Mouse (Mus musculus): Measurements from ENCODE around the gene Smurf1. TPM values are rescaled to one million over a fixed set of nuclear protein-coding genes. Genes with fewer than 3 reads are reported as not detected.

The Smurf1 gene
- polyA plus RNA-seq, 1 experiment from 2014 or later, result 19.5 TPM

DNA sequence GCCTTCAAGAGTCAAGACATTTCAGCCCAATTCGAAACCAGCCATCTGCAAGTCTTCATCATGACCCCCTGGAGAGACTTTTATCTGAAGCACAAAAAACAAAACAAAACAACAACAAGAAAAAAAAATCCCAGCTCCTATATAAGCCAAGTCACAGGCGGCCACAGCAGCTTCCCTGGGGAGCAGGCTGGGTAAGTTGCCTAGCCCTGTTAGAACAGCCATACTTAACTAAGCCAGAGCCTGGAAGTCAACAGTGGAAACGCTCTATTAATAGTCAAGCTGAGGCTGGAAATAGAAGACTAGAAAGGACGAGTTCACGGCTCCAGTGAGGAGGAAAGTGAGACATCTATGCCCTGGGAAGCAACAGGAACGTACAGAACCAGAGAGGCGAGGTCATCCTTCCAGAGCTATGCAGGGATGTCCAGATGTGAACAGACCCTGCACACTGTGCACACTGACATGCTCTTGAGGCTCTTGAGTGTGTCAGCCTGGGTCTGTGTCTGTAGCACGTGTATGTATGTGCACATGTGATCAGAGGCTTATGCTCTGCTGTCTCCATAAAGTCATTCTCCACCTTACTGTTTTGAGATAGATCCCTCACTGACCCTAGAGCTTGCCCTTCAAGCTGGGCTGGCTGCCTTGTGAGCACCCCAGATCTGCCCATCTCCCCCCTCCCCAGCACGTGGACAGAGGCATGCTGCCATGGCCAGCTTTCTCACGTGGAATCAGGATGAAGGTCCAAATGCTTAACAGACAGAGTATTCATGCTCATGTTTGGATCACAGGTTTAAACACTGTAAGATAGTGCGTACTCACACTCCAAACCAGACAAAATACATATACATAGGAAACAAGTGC lies 36.6 kb downstream of the Smurf1 start:
- peaks cover 25% of the 10 kb centered on the region for H3K4me1 ChIP-seq
- WGBS, result 60% methylated on average over 11 of the region's 11 CpGs
- no peaks in the 10 kb centered on the region for H3K27me3 ChIP-seq
- no peaks in the 10 kb centered on the region for H3K36me3 ChIP-seq
- ATAC-seq (ENCODE audit: low FRiP score, low read depth), result no peak
- H3K4me3 ChIP-seq, result no peak overlapping the region
- H3K27ac ChIP-seq, result no peak overlapping the region
- no peak overlapping the region for H3K9ac ChIP-seq
- H3K9me3 ChIP-seq, result no peaks in the 10 kb centered on the region
- no peak overlapping the region for H3K4me2 ChIP-seq (replicated peaks)

DNA sequence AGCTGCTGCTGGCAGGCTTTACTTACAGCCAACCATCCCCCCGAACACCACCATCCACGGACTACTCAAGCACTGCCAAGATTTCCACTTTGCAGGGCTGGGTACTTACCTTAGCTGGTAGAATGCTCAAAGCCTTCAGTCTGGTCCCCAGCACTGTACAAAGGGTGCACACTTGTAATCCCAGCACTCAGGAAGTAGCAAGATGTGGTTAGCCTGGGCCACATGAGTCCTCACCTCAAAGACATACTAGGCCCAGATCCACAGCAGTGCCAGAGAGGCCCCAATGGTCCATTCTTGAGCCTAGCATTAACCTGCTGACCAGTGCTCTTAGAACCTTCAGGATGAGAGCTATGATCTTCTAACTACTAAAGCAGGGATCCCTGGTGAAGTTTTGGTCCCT lies 39.4 kb downstream of the Smurf1 start:
- Histone ChIP-seq H3K27ac (no peak overlapping the region), H3K36me3 (no peaks in the 10 kb centered on the region), H3K4me3 (no peak overlapping the region), H3K9me3 (no peaks in the 10 kb centered on the region), H3K4me2 (replicated peaks) (no peak overlapping the region), H3K9ac (no peak overlapping the region), H3K27me3 (no peaks in the 10 kb centered on the region), H3K4me1 (peaks cover 38% of the 10 kb centered on the region)
- 82% methylated on average over 2 of the region's 2 CpGs for WGBS
- no peak for ATAC-seq (ENCODE audit: low FRiP score, low read depth)

GRCm38 (mm10) chr5:144923351-144923750 lies 42.3 kb downstream of the Smurf1 start:
- Histone ChIP-seq H3K4me3 (no peak overlapping the region), H3K9me3 (no peaks in the 10 kb centered on the region), H3K27ac (no peak overlapping the region), H3K36me3 (no peaks in the 10 kb centered on the region), H3K4me1 (peaks cover 46% of the 10 kb centered on the region), H3K9ac (no peak overlapping the region), H3K4me2 (replicated peaks) (no peak overlapping the region), H3K27me3 (no peaks in the 10 kb centered on the region)
- WGBS, result 34% methylated on average over 6 of the region's 6 CpGs
- ATAC-seq (ENCODE audit: low FRiP score, low read depth), result no peak

DNA sequence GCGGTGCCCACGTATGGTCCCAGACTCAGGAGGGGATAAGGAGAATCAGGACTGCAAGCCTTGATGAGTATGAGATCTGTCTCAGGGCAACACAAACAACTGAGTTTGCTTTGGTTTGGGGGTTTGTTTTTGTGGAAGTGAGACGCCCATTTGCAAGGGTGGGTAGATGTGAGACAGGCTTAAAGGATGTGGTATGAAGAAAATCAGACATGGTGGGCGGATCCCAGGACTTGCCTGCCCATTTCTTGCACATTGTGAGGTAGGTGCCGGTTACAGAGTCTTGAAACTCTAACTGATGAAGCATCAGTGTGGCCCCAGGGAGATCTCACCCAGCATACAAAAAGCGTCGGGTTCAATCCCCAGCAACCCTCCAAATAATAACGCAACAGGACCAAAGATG lies 45.9 kb downstream of the Smurf1 start:
- Histone ChIP-seq H3K27ac (no peak overlapping the region), H3K9ac (no peak overlapping the region), H3K9me3 (no peaks in the 10 kb centered on the region), H3K4me1 (peaks cover 53% of the 10 kb centered on the region), H3K4me2 (replicated peaks) (no peak overlapping the region), H3K27me3 (no peaks in the 10 kb centered on the region), H3K36me3 (no peaks in the 10 kb centered on the region), H3K4me3 (no peak overlapping the region)
- 85% methylated on average over 8 of the region's 8 CpGs for WGBS
- no peak for ATAC-seq (ENCODE audit: low FRiP score, low read depth)

- H3K4me2 ChIP-seq (replicated peaks), result no peak overlapping the region
- 73% methylated on average over 9 of the region's 9 CpGs for WGBS
- H3K4me3 ChIP-seq, result no peak overlapping the region
- peaks cover 59% of the 10 kb centered on the region for H3K4me1 ChIP-seq
- H3K9me3 ChIP-seq, result no peaks in the 10 kb centered on the region
- ATAC-seq (ENCODE audit: low FRiP score, low read depth), result no peak
- H3K27me3 ChIP-seq, result no peaks in the 10 kb centered on the region
- no peak overlapping the region for H3K9ac ChIP-seq
- H3K36me3 ChIP-seq, result no peaks in the 10 kb centered on the region
- H3K27ac ChIP-seq, result no peak overlapping the region
Observed at GRCm38 (mm10) chr5:144919194-144919593, 46.5 kb downstream of the Smurf1 start.

GRCm38 (mm10) chr5:144918204-144918603 lies 47.4 kb downstream of the Smurf1 start:
- H3K27ac ChIP-seq, result no peak overlapping the region
- H3K4me2 ChIP-seq (replicated peaks), result no peak overlapping the region
- ATAC-seq (ENCODE audit: low FRiP score, low read depth), result no peak
- H3K9me3 ChIP-seq, result no peaks in the 10 kb centered on the region
- no peak overlapping the region for H3K9ac ChIP-seq
- H3K27me3 ChIP-seq, result no peaks in the 10 kb centered on the region
- no peaks in the 10 kb centered on the region for H3K36me3 ChIP-seq
- 70% methylated on average over 8 of the region's 8 CpGs for WGBS
- peaks cover 64% of the 10 kb centered on the region for H3K4me1 ChIP-seq
- no peak overlapping the region for H3K4me3 ChIP-seq

DNA sequence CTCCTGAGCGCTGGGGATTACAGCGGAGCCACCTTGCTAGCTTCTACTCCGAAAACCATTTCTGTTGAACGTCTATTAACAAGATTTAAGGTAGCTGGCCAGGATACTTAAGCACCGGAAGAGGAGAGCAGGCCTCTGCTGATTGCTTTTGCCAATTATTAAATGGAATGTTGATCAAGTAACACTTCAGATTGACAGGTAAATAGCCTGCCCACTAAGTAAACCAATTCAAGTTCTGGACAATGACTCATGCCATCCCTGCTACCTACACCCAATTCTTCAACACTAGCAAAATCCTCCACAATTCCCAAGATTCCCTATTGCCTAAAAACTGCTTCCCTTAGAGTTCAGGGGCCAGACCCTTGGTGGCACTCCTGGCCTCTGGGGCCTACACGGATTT lies 48.5 kb downstream of the Smurf1 start:
- H3K27me3 ChIP-seq, result no peaks in the 10 kb centered on the region
- WGBS, result 78% methylated on average over 6 of the region's 6 CpGs
- no peaks in the 10 kb centered on the region for H3K36me3 ChIP-seq
- no peak overlapping the region for H3K9ac ChIP-seq
- H3K4me1 ChIP-seq, result peaks cover 58% of the 10 kb centered on the region
- no peaks in the 10 kb centered on the region for H3K9me3 ChIP-seq
- H3K4me2 ChIP-seq (replicated peaks), result no peak overlapping the region
- H3K27ac ChIP-seq, result no peak overlapping the region
- no peak overlapping the region for H3K4me3 ChIP-seq
- ATAC-seq (ENCODE audit: low FRiP score, low read depth), result no peak

DNA sequence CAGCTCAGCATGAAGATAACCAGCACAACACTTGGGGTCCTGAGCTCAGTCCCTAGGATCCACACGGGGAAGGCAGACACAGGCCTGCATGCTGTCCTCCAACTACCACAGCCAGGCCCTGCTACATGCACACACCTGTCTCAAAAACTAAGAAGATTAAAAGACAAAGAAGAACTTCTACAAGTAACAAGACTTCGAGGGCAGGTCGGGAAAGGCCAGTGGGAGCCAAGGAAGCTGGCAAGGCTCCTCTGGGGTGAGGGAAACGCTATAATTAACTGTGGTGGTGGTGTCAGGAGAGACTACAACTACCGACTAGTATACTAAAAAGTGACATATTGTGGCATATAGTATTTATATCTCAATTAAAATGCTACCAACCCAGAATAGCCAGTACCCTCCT lies 49.8 kb downstream of the Smurf1 start:
- H3K9ac ChIP-seq, result no peak overlapping the region
- H3K4me1 ChIP-seq, result peaks cover 51% of the 10 kb centered on the region
- H3K4me3 ChIP-seq, result no peak overlapping the region
- 70% methylated on average over 5 of the region's 5 CpGs for WGBS
- H3K27me3 ChIP-seq, result no peaks in the 10 kb centered on the region
- H3K4me2 ChIP-seq (replicated peaks), result no peak overlapping the region
- H3K27ac ChIP-seq, result no peak overlapping the region; the same call in 1 of the 2 replicates
- no peaks in the 10 kb centered on the region for H3K9me3 ChIP-seq
- ATAC-seq (ENCODE audit: low FRiP score, low read depth), result no peak
- no peaks in the 10 kb centered on the region for H3K36me3 ChIP-seq

DNA sequence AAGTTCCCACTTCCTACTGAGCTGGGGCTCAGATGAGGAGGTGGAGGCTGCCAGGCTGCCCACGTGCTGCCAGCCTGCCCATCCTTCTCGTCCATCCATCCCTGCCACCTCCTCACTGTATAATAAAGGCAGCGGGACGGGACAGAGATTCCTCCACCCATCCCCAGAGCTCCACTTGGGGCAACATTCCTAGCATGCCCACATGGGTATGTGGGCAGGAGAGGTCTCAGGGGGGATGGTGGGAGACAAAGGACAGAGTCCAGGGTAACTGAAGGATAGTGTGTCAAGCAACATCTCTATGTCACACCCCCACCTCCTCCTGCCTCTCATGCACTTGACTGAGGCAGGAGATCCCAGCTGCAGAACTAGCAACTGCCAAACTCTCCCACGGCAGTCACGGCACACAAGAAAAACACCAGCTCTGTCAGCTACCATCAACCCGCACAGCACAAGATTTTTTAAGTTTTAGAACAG lies 51.2 kb downstream of the Smurf1 start:
- 58% methylated on average over 7 of the region's 7 CpGs for WGBS
- Histone ChIP-seq H3K4me2 (replicated peaks) (no peak overlapping the region), H3K4me3 (no peak overlapping the region), H3K4me1 (peaks cover 49% of the 10 kb centered on the region), H3K36me3 (no peaks in the 10 kb centered on the region), H3K27ac (no peak overlapping the region), H3K27me3 (no peaks in the 10 kb centered on the region), H3K9ac (no peak overlapping the region), H3K9me3 (no peaks in the 10 kb centered on the region)
- ATAC-seq (ENCODE audit: low FRiP score, low read depth), result no peak

GRCm38 (mm10) chr5:144913923-144914322 lies 51.7 kb downstream of the Smurf1 start:
- H3K9ac ChIP-seq, result no peak overlapping the region
- no peaks in the 10 kb centered on the region for H3K36me3 ChIP-seq
- 92% methylated on average over 16 of the region's 16 CpGs for WGBS
- H3K27ac ChIP-seq, result no peak overlapping the region
- no peak for ATAC-seq (ENCODE audit: low FRiP score, low read depth)
- no peaks in the 10 kb centered on the region for H3K9me3 ChIP-seq
- no peak overlapping the region for H3K4me2 ChIP-seq (replicated peaks)
- H3K4me1 ChIP-seq, result peaks cover 44% of the 10 kb centered on the region
- H3K4me3 ChIP-seq, result no peak overlapping the region
- H3K27me3 ChIP-seq, result no peaks in the 10 kb centered on the region

- ATAC-seq (ENCODE audit: low FRiP score, low read depth), result no peak
- H3K27ac ChIP-seq, result no peak overlapping the region
- no peak overlapping the region for H3K4me2 ChIP-seq (replicated peaks)
- no peaks in the 10 kb centered on the region for H3K36me3 ChIP-seq
- no peak overlapping the region for H3K9ac ChIP-seq
- H3K4me3 ChIP-seq, result no peak overlapping the region
- no peaks in the 10 kb centered on the region for H3K27me3 ChIP-seq
- no peaks in the 10 kb centered on the region for H3K9me3 ChIP-seq
- WGBS, result 84% methylated on average over 5 of the region's 5 CpGs
- peaks cover 40% of the 10 kb centered on the region for H3K4me1 ChIP-seq
Observed at GRCm38 (mm10) chr5:144913361-144913760, 52.3 kb downstream of the Smurf1 start.

DNA sequence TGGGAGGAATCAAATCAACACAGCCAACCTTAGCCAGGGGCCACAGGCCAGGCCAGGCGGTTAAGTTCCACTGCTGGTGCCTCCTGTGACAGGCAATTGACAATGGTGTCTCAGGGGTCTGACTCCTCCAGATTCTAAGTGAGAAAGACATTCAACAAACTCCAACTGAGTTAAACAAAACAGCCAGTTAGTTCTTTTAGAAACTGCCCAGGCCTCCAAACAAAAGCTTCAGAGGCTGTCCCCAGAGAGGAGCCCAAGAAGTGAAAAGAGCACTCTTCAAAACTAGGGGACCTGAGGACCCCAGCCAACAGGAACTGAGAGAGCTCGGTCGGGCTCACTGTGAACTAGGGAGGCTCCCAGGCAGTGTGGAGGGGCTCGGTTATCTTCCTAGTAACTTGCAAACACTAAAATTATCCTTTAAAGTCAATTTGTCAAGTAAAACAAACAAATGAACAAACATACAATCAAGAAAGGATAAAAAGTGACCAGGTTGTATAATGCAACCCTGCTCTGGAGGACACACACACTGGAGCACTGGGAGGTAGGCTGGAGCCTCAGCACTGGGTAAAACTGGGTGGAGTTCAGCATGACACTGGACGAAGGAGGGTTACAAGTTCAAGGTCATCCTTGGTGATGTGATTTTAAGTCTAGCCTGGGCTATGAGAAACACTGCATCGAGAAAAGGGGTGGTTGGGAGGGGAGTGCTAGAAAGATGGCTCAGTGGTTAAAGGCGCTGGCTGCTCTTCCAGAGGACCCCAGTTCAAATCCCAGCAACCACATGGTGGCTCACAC lies 52.9 kb downstream of the Smurf1 start:
- Histone ChIP-seq H3K9ac (no peak overlapping the region), H3K9me3 (no peaks in the 10 kb centered on the region), H3K27me3 (no peaks in the 10 kb centered on the region), H3K4me3 (no peak overlapping the region), H3K36me3 (no peaks in the 10 kb centered on the region), H3K27ac (no peak overlapping the region), H3K4me1 (peaks cover 39% of the 10 kb centered on the region), H3K4me2 (replicated peaks) (no peak overlapping the region)
- no peak for ATAC-seq (ENCODE audit: low FRiP score, low read depth)
- WGBS, result 74% methylated on average over 7 of the region's 7 CpGs

All from limb, embryonic 13.5 days (tissue).